Mouse (Mus musculus) limb, embryonic 10.5 days (tissue): Measurements from ENCODE around the gene Scamp1. TPM values are rescaled to one million over a fixed set of nuclear protein-coding genes. Genes with fewer than 3 reads are reported as not detected.

ENCODE experiments used
- DNase-seq: peaks from one replicate; pipeline ENCODE4 v3.0.0-alpha.2; 2017; ENCODE audit warnings: low spot score
- H3K27ac ChIP-seq: fragments of 300-500 bp; sonication (generic); 2 replicates; pipeline ENCODE4 v1.5.1; 2016; ENCODE audit warnings: mild to moderate bottlenecking
- H3K27me3 ChIP-seq: fragments of 300-500 bp; sonication (generic); 2 replicates; pipeline ENCODE4 v1.6.1; 2016; ENCODE audit warnings: low read depth, mild to moderate bottlenecking; ENCODE audit not compliant: poor library complexity, severe bottlenecking
- H3K36me3 ChIP-seq: fragments of 300-500 bp; sonication (generic); 2 replicates; pipeline ENCODE4 v1.6.1; 2016; ENCODE audit warnings: mild to moderate bottlenecking, moderate library complexity
- H3K4me1 ChIP-seq: fragments of 300-500 bp; sonication (generic); 2 replicates; pipeline ENCODE4 v1.6.1; 2016
- H3K4me3 ChIP-seq: fragments of 300-500 bp; sonication (generic); 2 replicates; pipeline ENCODE4 v1.5.1; 2016; ENCODE audit warnings: mild to moderate bottlenecking, moderate library complexity
- H3K9me3 ChIP-seq: fragments of 300-500 bp; sonication (generic); replicated peaks from 2 replicates; pipeline ENCODE4 v1.6.1; 2016; ENCODE audit warnings: mild to moderate bottlenecking
- WGBS: fragments of 180-500 bp; shearing (Covaris S2); methylation state at CpG from one replicate; pipeline ENCODE4 v1.1.7; 2016; 5-methylcytosine and 5-hydroxymethylcytosine counted together
- polyA plus RNA-seq: library from polyadenylated mRNA; unstranded; fragments of >200 nt; fragmentation: Nextera tagmentation; extraction: Ambion mirVana; gene quantifications from 2 replicates; pipeline ENCODE4 v1.2.1, GENCODE M21; 2016

Gene Scamp1
- polyA plus RNA-seq, 1 experiment from 2014 or later, result 33.3 TPM

DNA sequence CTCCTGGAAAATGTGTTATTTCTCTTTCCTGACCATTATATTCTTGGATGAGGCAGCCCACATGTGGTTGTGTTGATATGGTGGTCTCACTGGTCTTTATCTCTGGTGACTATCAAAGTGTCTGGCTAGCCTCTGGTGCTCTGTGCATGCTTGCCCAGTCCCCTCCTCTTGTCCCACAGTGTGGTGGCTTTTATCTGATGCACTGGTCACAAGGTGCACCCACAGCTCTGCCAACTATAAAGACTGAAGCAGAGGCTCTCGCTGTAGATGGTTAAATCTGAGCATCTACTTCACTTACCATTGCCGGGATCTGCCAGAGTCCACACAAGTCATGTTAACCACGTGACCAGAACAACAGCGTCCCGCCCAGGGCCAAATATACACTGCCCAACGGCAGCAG lies 19.1 kb downstream of the Scamp1 start:
- 95% methylated on average over 6 of the region's 6 CpGs for WGBS
- no peak overlapping the region for H3K4me3 ChIP-seq

DNA sequence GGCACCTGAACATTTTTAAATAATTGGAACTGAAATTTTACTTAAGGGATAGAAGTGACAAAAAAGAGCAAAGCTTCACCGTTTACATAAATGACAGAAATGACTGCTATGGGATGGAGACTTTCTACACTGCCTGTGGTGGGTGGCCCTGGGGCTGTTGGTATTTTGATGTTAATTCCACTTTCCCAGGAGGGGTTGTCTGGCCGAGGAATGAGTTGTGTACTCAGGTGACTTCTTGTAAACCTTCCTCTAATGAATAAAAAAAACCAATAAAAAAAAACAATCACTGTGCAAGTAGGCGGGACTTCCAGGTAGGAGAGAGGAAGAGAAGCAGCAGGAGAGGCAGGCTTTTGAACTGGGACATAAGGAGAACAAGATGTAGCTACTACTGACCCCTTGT lies 20.4 kb downstream of the Scamp1 start:
- Histone ChIP-seq H3K4me1 (peaks cover 16% of the 10 kb centered on the region), H3K4me3 (no peak overlapping the region), H3K27me3 (no peaks in the 10 kb centered on the region), H3K27ac (no peak overlapping the region), H3K9me3 (no peaks in the 10 kb centered on the region), H3K36me3 (no peaks in the 10 kb centered on the region)
- 83% methylated on average over 3 of the region's 3 CpGs for WGBS
- DNase-seq, result no peak

More for the DNA sequence above, 19.1 kb downstream of the Scamp1 start:
- Histone ChIP-seq H3K4me1 (peaks cover 13% of the 10 kb centered on the region), H3K36me3 (no peaks in the 10 kb centered on the region), H3K27me3 (no peaks in the 10 kb centered on the region), H3K9me3 (no peaks in the 10 kb centered on the region), H3K27ac (no peak overlapping the region)
- DNase-seq, result no peak

DNA sequence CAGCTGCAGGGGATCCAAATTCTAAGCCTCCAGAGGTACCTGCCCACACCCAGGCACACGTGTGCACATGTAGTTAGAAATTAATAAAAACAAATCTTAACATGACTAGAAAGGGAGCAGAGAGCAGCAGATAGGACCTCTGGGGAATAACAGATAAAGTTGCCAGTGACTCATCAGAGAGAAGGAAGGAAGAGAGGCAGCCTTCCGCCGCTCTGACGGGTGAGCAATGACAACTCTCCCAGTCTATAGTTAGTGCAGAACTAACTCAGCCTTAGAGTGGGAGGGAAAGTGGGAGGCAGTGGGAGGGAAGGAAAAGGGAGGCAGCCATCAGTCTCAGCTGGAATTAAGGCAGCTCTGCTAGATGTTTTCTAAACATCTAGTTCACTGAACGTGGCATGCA lies 21.7 kb downstream of the Scamp1 start:
- no peaks in the 10 kb centered on the region for H3K9me3 ChIP-seq
- H3K4me3 ChIP-seq, result no peak overlapping the region
- H3K27me3 ChIP-seq, result no peaks in the 10 kb centered on the region
- 86% methylated on average over 5 of the region's 5 CpGs for WGBS
- no peak overlapping the region for H3K27ac ChIP-seq
- peaks cover 16% of the 10 kb centered on the region for H3K4me1 ChIP-seq
- no peaks in the 10 kb centered on the region for H3K36me3 ChIP-seq
- no peak for DNase-seq

DNA sequence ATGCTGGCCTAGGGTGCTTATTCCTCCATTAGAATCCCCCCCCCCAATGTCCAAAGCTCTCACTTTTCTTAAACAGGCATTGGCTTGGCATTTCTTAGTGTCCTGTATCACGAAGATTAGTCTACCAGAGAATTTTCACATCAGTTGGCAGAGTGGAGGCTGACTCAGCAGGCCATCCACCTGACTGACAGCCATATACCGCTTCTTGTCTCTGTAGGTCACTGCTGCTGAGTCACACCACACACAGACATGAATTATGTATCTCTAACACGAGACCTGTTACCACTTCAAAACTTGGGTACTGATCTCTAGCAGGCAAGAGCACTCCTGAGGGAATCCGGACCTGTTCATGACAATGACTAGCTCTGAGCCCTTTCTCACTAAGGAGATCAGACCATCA lies 23.1 kb downstream of the Scamp1 start:
- WGBS, result 79% methylated on average over 4 of the region's 4 CpGs
- H3K4me1 ChIP-seq, result peaks cover 12% of the 10 kb centered on the region
- H3K36me3 ChIP-seq, result no peaks in the 10 kb centered on the region
- H3K9me3 ChIP-seq, result no peaks in the 10 kb centered on the region
- H3K27ac ChIP-seq, result no peak overlapping the region
- no peak for DNase-seq
- H3K4me3 ChIP-seq, result no peak overlapping the region
- H3K27me3 ChIP-seq, result no peaks in the 10 kb centered on the region

DNA sequence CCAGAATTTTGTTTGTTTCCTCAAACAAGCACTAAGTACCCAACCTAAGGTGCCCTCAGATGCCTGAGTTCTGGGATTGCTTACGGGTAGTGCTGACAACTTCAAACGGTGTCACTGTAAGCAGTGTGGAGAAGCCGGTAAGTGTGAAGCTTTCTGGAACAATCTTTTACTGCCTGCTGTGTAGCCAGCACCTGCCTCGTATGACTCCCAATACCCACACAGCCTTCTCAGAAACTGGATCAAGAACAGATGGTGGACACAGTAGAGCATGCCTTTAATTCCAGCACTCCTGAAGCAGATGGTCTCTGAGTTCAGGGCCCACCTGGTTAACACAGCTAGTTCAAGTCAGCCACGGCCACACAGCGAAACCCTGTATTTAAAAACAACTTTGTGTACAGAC lies 24.0 kb downstream of the Scamp1 start:
- Histone ChIP-seq H3K9me3 (no peaks in the 10 kb centered on the region), H3K27ac (no peak overlapping the region), H3K27me3 (no peaks in the 10 kb centered on the region), H3K36me3 (no peaks in the 10 kb centered on the region), H3K4me3 (no peak overlapping the region), H3K4me1 (peaks cover 13% of the 10 kb centered on the region)
- 76% methylated on average over 6 of the region's 6 CpGs for WGBS
- DNase-seq, result no peak

DNA sequence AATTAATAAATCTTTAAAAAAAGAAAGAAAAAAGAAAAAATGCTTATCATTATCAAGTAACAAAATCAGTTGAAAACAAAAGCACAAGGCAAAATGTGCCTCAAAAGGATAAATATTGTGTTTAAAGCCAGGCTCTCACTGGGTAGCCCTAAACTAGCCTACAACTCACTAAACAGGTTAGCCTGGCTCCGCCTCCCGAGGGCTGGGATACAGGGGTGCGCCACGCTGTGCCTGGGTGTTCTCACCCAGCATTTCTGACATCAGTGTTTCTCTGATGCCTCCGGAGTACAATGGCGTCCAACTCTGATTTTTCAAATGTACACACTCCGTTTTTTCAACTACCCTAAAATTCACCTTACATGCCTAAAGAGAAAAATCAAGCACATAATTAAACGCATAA lies 24.7 kb downstream of the Scamp1 start:
- no peaks in the 10 kb centered on the region for H3K9me3 ChIP-seq
- no peak overlapping the region for H3K27ac ChIP-seq
- H3K4me3 ChIP-seq, result no peak overlapping the region
- H3K4me1 ChIP-seq, result peaks cover 13% of the 10 kb centered on the region
- H3K36me3 ChIP-seq, result no peaks in the 10 kb centered on the region
- H3K27me3 ChIP-seq, result no peaks in the 10 kb centered on the region
- WGBS, result 80% methylated on average over 8 of the region's 8 CpGs
- no peak for DNase-seq

DNA sequence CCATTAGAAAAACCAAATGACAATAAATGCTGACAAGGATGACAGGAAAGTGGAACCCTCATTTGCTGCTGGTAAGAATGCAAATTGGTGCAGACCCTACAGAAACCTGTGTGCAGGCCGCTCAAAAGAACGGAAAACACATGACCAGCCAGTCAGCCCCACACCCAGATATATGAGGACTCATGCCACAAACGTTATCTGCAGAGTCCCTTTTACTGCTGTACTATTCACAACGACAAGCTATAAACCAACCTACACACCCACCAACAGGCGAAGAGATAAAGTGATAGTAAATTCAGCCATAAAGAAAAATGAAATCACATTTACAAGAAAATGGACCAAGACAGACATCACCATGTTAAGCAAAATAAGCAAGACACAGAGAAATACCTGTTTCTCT lies 26.4 kb downstream of the Scamp1 start:
- H3K4me1 ChIP-seq, result peaks cover 13% of the 10 kb centered on the region
- no peaks in the 10 kb centered on the region for H3K27me3 ChIP-seq
- H3K4me3 ChIP-seq, result no peak overlapping the region
- no peaks in the 10 kb centered on the region for H3K9me3 ChIP-seq
- DNase-seq, result no peak
- H3K36me3 ChIP-seq, result no peaks in the 10 kb centered on the region
- WGBS, result 74% methylated on average over 5 of the region's 5 CpGs
- no peak overlapping the region for H3K27ac ChIP-seq

DNA sequence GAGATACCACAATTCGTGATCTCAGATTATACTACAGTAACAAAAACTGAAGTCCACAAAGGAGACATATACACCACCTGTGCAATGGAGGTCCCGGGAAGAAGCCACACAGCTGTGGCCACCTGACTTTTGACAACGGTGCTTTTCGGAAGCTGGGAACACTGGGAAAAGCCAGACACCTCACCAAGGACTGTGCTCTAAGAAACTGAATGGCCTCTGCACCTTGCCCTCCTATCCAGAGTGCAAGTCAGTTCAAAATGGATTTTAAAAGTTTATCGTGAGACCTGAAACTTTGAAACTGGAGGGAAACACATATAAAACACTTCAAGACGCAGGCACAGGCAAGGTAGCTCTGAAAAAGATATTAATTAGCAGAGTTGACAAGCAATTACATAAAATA lies 27.1 kb downstream of the Scamp1 start:
- H3K27ac ChIP-seq, result no peak overlapping the region
- no peaks in the 10 kb centered on the region for H3K9me3 ChIP-seq
- H3K4me3 ChIP-seq, result no peak overlapping the region
- no peaks in the 10 kb centered on the region for H3K27me3 ChIP-seq
- no peak for DNase-seq
- H3K4me1 ChIP-seq, result peaks cover 13% of the 10 kb centered on the region
- H3K36me3 ChIP-seq, result no peaks in the 10 kb centered on the region
- WGBS, result 89% methylated on average over 6 of the region's 6 CpGs

DNA sequence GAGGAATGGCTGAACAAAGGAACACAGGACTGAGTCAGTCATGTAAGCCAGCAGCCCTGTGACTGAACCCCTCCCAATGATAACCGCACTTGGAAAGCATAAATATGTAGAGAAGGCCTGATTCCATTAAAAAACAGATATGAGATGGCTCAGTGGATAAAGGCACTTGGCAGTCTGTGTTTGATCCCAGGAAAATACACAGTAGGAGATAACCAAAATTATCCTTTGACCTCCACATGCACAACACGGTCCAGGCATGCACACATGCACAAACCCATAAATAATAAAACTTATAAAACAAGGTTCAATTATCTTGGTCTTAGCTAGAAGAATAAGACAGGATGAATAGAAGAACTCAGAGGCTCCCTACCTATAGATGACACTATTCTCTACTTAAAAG lies 27.9 kb downstream of the Scamp1 start:
- Histone ChIP-seq H3K27ac (no peak overlapping the region), H3K4me3 (no peak overlapping the region), H3K36me3 (no peaks in the 10 kb centered on the region), H3K9me3 (no peaks in the 10 kb centered on the region), H3K27me3 (no peaks in the 10 kb centered on the region), H3K4me1 (peaks cover 13% of the 10 kb centered on the region)
- DNase-seq, result no peak
- WGBS, result 86% methylated on average over 2 of the region's 2 CpGs

DNA sequence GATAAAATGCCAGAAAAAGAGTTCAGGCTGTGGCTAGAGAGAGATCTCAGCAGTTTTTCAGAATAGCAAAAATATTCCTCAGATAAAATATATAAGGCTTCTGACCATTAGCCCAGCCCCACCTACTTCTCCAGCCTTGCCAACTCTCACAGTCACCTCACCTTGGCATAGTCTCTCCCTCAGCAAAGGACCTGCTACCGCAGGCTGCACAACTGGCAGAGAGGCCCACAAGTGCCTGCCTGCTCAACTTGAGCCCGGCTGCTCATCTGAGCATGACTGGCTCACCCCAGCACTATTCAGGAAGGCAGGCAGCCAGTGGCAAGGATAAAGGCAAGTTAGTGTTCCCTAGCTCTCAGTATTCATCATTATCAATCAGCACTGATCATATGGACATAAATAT lies 30.5 kb downstream of the Scamp1 start:
- Histone ChIP-seq H3K9me3 (no peaks in the 10 kb centered on the region), H3K4me1 (peaks cover 3% of the 10 kb centered on the region), H3K27ac (no peak overlapping the region), H3K27me3 (no peaks in the 10 kb centered on the region), H3K36me3 (no peaks in the 10 kb centered on the region), H3K4me3 (no peak overlapping the region)
- 94% methylated on average over 2 of the region's 2 CpGs for WGBS
- no peak for DNase-seq

DNA sequence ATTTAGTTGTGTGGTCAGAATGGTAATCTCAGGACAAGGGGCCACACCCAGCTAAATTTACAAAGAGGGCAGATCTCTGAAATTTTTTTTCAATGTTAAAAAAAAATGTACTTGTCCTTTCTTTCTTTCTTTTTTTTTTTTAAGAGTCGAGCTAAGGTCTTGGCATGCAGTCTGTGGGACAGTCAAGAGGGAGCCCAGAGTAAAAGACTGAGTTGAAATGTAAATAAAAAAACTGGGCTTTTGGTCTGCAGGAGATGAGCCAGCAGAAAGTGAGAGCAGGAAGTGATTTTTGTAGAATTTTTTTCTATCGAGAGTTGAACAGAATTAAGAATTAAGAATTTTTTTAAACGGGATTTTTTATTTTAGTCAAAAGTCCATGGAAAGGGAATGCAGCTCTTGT lies 31.4 kb downstream of the Scamp1 start:
- WGBS, result 87% methylated on average over 3 of the region's 3 CpGs

DNA sequence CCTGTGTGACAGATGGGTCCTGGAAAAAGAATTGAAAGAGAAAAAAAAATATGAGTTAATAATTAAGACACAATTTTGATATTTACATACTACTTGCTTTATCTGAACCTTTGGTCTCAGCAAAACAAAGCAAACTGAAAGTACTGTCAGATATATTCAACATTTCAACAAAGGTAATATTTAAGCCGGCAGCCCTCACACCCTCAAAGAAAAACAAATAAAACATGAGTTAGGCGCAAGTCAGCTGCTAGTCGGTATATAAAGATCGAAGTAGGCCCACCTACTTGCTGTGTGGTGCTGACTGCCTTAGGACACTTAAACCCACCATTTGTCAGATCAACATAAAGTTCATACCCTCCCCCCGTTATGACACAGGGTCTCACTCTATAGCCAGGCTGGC lies 32.6 kb downstream of the Scamp1 start:
- Histone ChIP-seq H3K4me3 (no peak overlapping the region), H3K36me3 (no peaks in the 10 kb centered on the region), H3K27ac (no peak overlapping the region), H3K27me3 (no peaks in the 10 kb centered on the region), H3K9me3 (no peaks in the 10 kb centered on the region), H3K4me1 (peaks cover 3% of the 10 kb centered on the region; the same call in 1 of the 2 replicates)
- 93% methylated on average over 5 of the region's 5 CpGs for WGBS
- DNase-seq, result no peak

More for the DNA sequence above, 31.4 kb downstream of the Scamp1 start:
- no peak overlapping the region for H3K4me3 ChIP-seq
- no peaks in the 10 kb centered on the region for H3K9me3 ChIP-seq
- no peak for DNase-seq
- H3K27me3 ChIP-seq, result no peaks in the 10 kb centered on the region
- no peak overlapping the region for H3K27ac ChIP-seq
- H3K36me3 ChIP-seq, result no peaks in the 10 kb centered on the region
- H3K4me1 ChIP-seq, result peaks cover 3% of the 10 kb centered on the region

DNA sequence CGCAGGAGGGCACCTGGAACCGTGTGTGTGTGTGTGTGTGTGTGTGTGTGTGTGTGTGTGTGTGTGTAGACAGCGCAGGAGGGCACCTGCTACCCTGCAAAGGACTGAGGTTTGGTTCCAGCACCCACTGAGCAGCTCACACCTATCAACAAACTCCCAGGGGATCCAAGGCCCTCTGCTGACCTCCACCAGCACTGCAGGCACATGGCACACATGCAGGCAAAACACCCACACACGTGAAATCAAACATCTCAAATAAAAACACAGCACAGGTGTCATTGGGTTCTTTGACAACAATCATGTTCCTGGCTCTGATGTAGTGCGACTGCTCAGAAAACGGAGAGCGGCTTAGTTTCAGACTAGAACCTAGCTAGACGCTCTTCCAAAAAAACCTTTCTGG lies 34.9 kb downstream of the Scamp1 start:
- no peaks in the 10 kb centered on the region for H3K36me3 ChIP-seq
- H3K4me3 ChIP-seq, result no peak overlapping the region
- no peak overlapping the region for H3K27ac ChIP-seq
- 89% methylated on average over 5 of the region's 8 CpGs for WGBS
- H3K27me3 ChIP-seq, result no peaks in the 10 kb centered on the region
- no peaks in the 10 kb centered on the region for H3K4me1 ChIP-seq
- H3K9me3 ChIP-seq, result no peaks in the 10 kb centered on the region
- no peak for DNase-seq

DNA sequence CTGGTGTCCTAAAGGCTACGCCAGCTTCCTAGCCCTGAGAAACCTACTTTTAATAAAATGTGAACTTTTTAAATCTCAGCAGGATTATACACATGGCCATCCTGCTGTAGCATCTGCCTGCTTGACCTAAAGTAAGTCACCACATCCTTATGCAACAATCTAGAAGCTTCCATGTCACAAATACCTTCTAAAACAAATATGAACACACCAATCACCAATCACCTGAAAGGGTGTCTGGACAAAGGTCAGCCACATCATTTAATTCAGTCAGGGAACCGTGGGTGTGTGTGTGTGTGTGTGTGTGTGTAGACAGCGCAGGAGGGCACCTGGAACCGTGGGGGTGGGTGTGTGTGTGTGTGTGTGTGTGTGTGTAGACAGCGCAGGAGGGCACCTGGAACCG lies 35.5 kb downstream of the Scamp1 start:
- H3K36me3 ChIP-seq, result no peaks in the 10 kb centered on the region
- DNase-seq, result no peak
- no peaks in the 10 kb centered on the region for H3K27me3 ChIP-seq
- no peak overlapping the region for H3K4me3 ChIP-seq
- no peak overlapping the region for H3K27ac ChIP-seq
- H3K9me3 ChIP-seq, result no peaks in the 10 kb centered on the region
- peaks cover 3% of the 10 kb centered on the region for H3K4me1 ChIP-seq
- 91% methylated on average over 4 of the region's 6 CpGs for WGBS
